Mouse (Mus musculus): ENCODE results near the gene Hebp2. TPM values are rescaled to one million over a fixed set of nuclear protein-coding genes. Genes with fewer than 3 reads are reported as not detected.
"Not testable (repeated sequence)": the region's sequence is repeated elsewhere in the genome, so short reads cannot be mapped to it uniquely, and the experiment has no call there.

The Hebp2 gene
- polyA plus RNA-seq (2015; fragmentation: Nextera tagmentation; extraction: Ambion mirVana) = 9.9 and 12.0 TPM in 2 replicates

GRCm38 (mm10) chr10:18545813-18546235 is at the start of gene Hebp2:
Gene Hebp2 (minus strand): TSS chr10:18546076.
- ATAC-seq (ENCODE audit: low read depth) = peak; percentile 89
- peak within 1 kb of the TSS; percentile 27; the same call in 1 of the 2 replicates for H3K27ac ChIP-seq (ENCODE audit: low read length)
- peak within 1 kb of the TSS; percentile 79 for H3K9ac ChIP-seq (ENCODE audit: low read length)
- peak within 1 kb of the TSS; percentile 76 for H3K4me3 ChIP-seq (ENCODE audit: low read length)
- WGBS = under 1% methylated on average over 22 of the region's 22 CpGs
- peak within 1 kb of the TSS; percentile 94 for H3K4me2 ChIP-seq (ENCODE audit: low read depth, low read length)
- no peaks in the 10 kb centered on the region for H3K9me3 ChIP-seq (ENCODE audit: control insufficient read depth, low read length)
- H3K4me1 ChIP-seq (replicated peaks; ENCODE audit: control insufficient read depth, insufficient read depth, low read length) = peaks cover 4% of the 10 kb centered on the region; the same call in 1 of the 2 replicates
- no peaks in the 10 kb centered on the region for H3K27me3 ChIP-seq (ENCODE audit: control insufficient read depth, insufficient read depth, low read depth, low read length)
- no peaks in the 10 kb centered on the region for H3K36me3 ChIP-seq (ENCODE audit: control insufficient read depth, insufficient read depth, low read length)

- ATAC-seq (ENCODE audit: low read depth) = no peak
- no peak overlapping the region for H3K9ac ChIP-seq (ENCODE audit: low read length)
- no peak overlapping the region for H3K4me2 ChIP-seq (ENCODE audit: low read depth, low read length)
- 86% methylated on average over 5 of the region's 5 CpGs for WGBS
- H3K36me3 ChIP-seq (ENCODE audit: control insufficient read depth, insufficient read depth, low read length) = no peaks in the 10 kb centered on the region
- H3K4me1 ChIP-seq (replicated peaks; ENCODE audit: control insufficient read depth, insufficient read depth, low read length) = no peaks in the 10 kb centered on the region
- H3K27ac ChIP-seq (ENCODE audit: low read length) = no peak overlapping the region
- H3K9me3 ChIP-seq (ENCODE audit: control insufficient read depth, low read length) = no peaks in the 10 kb centered on the region
- H3K4me3 ChIP-seq (ENCODE audit: low read length) = no peak overlapping the region
- H3K27me3 ChIP-seq (ENCODE audit: control insufficient read depth, insufficient read depth, low read depth, low read length) = no peaks in the 10 kb centered on the region
Observed at GRCm38 (mm10) chr10:18589455-18589854, 43.6 kb upstream of the Hebp2 start.

DNA sequence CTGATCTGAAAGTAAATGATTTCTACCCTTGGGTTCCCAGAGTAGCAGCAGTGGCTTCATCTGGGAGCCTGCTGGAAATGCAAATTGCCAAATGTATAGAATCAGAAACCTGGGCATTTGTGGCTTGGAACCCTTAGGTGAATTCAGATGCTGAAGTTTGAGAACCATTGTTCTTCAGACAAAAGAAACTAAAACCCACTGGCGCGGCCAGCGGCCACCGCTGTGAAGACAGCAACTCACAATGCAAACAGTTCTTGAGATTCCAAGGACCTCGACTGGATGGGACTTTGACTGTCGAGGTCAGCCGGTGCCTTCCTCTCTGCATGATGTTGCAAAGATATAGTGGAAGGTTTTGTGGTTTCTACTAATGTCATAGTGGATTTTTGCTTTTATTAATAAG is 38.3 kb upstream of the Hebp2 start:
- no peak for ATAC-seq (ENCODE audit: low read depth)
- Histone ChIP-seq H3K27me3 (ENCODE audit: control insufficient read depth, insufficient read depth, low read depth, low read length) (no peaks in the 10 kb centered on the region), H3K27ac (ENCODE audit: low read length) (no peak overlapping the region), H3K9me3 (ENCODE audit: control insufficient read depth, low read length) (no peaks in the 10 kb centered on the region), H3K9ac (ENCODE audit: low read length) (no peak overlapping the region), H3K4me3 (ENCODE audit: low read length) (no peak overlapping the region), H3K36me3 (ENCODE audit: control insufficient read depth, insufficient read depth, low read length) (no peaks in the 10 kb centered on the region), H3K4me2 (ENCODE audit: low read depth, low read length) (no peak overlapping the region), H3K4me1 (replicated peaks; ENCODE audit: control insufficient read depth, insufficient read depth, low read length) (no peaks in the 10 kb centered on the region)
- 31% methylated on average over 7 of the region's 7 CpGs for WGBS

DNA sequence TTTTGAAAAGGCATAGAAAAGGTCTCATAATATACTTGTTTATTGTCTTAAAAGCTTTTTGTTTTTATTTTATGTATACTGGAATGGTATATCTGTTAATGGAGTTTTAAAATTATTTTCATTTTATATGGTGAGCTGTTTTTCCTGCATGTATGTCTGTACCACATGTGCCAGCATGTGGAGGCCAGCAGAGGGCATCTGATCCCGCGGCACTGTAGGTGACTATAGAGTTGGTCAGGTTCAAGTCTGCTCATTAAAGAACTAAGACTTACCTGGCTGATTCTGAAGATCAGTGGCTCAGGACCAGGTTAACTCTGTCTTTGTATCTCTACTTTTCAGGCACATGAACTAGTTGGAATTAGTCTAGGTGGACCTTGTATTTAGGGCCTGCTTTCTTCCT is 26.7 kb upstream of the Hebp2 start:
- ATAC-seq (ENCODE audit: low read depth) = no peak
- no peak overlapping the region for H3K4me3 ChIP-seq (ENCODE audit: low read length)
- no peak overlapping the region for H3K27ac ChIP-seq (ENCODE audit: low read length)
- no peaks in the 10 kb centered on the region for H3K9me3 ChIP-seq (ENCODE audit: control insufficient read depth, low read length)
- H3K4me1 ChIP-seq (replicated peaks; ENCODE audit: control insufficient read depth, insufficient read depth, low read length) = no peaks in the 10 kb centered on the region
- H3K36me3 ChIP-seq (ENCODE audit: control insufficient read depth, insufficient read depth, low read length) = no peaks in the 10 kb centered on the region
- WGBS = 42% methylated on average over 2 of the region's 2 CpGs
- no peak overlapping the region for H3K9ac ChIP-seq (ENCODE audit: low read length)
- no peak overlapping the region for H3K4me2 ChIP-seq (ENCODE audit: low read depth, low read length)
- H3K27me3 ChIP-seq (ENCODE audit: control insufficient read depth, insufficient read depth, low read depth, low read length) = no peaks in the 10 kb centered on the region

GRCm38 (mm10) chr10:18562940-18563339 is 17.1 kb upstream of the Hebp2 start:
- H3K36me3 ChIP-seq (ENCODE audit: control insufficient read depth, insufficient read depth, low read length) = no peaks in the 10 kb centered on the region
- no peak for ATAC-seq (ENCODE audit: low read depth)
- H3K27me3 ChIP-seq (ENCODE audit: control insufficient read depth, insufficient read depth, low read depth, low read length) = no peaks in the 10 kb centered on the region
- 2% methylated on average over 4 of the region's 4 CpGs for WGBS
- no peak overlapping the region for H3K27ac ChIP-seq (ENCODE audit: low read length)
- H3K9me3 ChIP-seq (ENCODE audit: control insufficient read depth, low read length) = no peaks in the 10 kb centered on the region
- H3K4me2 ChIP-seq (ENCODE audit: low read depth, low read length) = no peak overlapping the region
- H3K4me1 ChIP-seq (replicated peaks; ENCODE audit: control insufficient read depth, insufficient read depth, low read length) = no peaks in the 10 kb centered on the region
- no peak overlapping the region for H3K4me3 ChIP-seq (ENCODE audit: low read length)
- H3K9ac ChIP-seq (ENCODE audit: low read length) = no peak overlapping the region

DNA sequence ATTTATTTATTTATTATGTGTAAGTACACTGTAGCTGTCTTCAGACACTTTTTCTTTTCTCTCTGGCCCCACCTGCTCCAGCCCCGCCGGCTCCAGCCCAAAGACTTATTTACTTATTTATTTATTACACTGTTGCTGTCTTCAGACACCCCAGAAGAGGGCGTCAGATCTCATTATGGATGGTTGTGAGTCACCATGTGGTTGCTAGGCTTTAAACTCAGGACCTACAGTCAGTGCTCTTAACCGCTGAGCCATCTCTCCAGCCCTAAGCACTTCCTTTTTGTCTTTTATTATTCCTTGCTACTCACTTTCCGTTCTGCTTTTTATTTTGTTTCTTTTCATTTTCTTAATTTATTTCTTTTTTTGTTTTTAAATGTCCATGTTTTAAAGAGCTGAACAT is 15.6 kb upstream of the Hebp2 start:
- 43% methylated on average over 5 of the region's 5 CpGs for WGBS
- Histone ChIP-seq H3K4me3 (ENCODE audit: low read length) (no peak overlapping the region), H3K27me3 (ENCODE audit: control insufficient read depth, insufficient read depth, low read depth, low read length) (no peaks in the 10 kb centered on the region), H3K4me2 (ENCODE audit: low read depth, low read length) (no peak overlapping the region), H3K4me1 (replicated peaks; ENCODE audit: control insufficient read depth, insufficient read depth, low read length) (no peaks in the 10 kb centered on the region), H3K27ac (ENCODE audit: low read length) (no peak overlapping the region), H3K36me3 (ENCODE audit: control insufficient read depth, insufficient read depth, low read length) (no peaks in the 10 kb centered on the region), H3K9me3 (ENCODE audit: control insufficient read depth, low read length) (no peaks in the 10 kb centered on the region), H3K9ac (ENCODE audit: low read length) (no peak overlapping the region)
- ATAC-seq (ENCODE audit: low read depth) = no peak

DNA sequence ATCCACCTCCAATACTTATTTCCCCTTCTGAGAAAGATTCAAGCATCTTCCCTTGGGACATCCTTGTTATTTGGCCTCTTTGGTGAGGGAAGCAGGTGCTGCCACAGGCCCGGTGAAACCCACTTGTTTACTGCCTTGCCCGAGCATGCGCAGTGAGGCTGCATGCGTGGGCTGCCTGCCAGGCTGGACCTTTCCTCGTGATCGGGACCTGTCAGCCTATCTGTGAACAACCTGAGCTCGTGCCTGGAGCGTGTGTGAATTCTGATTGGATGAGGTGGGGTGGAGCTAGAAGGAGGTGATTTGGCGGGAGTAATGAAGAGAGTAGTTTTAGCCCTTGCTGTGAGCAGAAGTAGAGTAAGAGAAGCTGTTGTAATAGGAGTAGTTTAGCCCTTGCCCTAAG is 13.2 kb upstream of the Hebp2 start:
- H3K36me3 ChIP-seq (ENCODE audit: control insufficient read depth, insufficient read depth, low read length); H3K4me2 ChIP-seq (ENCODE audit: low read depth, low read length); H3K4me3 ChIP-seq (ENCODE audit: low read length); H3K4me1 ChIP-seq (replicated peaks; ENCODE audit: control insufficient read depth, insufficient read depth, low read length); ATAC-seq (ENCODE audit: low read depth); H3K9me3 ChIP-seq (ENCODE audit: control insufficient read depth, low read length); H3K27me3 ChIP-seq (ENCODE audit: control insufficient read depth, insufficient read depth, low read depth, low read length); H3K27ac ChIP-seq (ENCODE audit: low read length); H3K9ac ChIP-seq (ENCODE audit: low read length): not testable (repeated sequence)
- 82% methylated on average over 9 of the region's 9 CpGs for WGBS

GRCm38 (mm10) chr10:18549321-18550216 is 3.7 kb upstream of the Hebp2 start:
- Histone ChIP-seq H3K27ac (ENCODE audit: low read length) (no peak overlapping the region; the same call in 1 of the 2 replicates), H3K27me3 (ENCODE audit: control insufficient read depth, insufficient read depth, low read depth, low read length) (no peaks in the 10 kb centered on the region), H3K9me3 (ENCODE audit: control insufficient read depth, low read length) (no peaks in the 10 kb centered on the region), H3K4me2 (ENCODE audit: low read depth, low read length) (peak overlapping the region; percentile 86), H3K36me3 (ENCODE audit: control insufficient read depth, insufficient read depth, low read length) (no peaks in the 10 kb centered on the region), H3K9ac (ENCODE audit: low read length) (peak overlapping the region; percentile 57), H3K4me3 (ENCODE audit: low read length) (peak overlapping the region; percentile 52), H3K4me1 (replicated peaks; ENCODE audit: control insufficient read depth, insufficient read depth, low read length) (peaks cover 4% of the 10 kb centered on the region; the same call in 1 of the 2 replicates)
- peak; percentile 19; the same call in 1 of the 2 replicates for ATAC-seq (ENCODE audit: low read depth)
- 7% methylated on average over 35 of the region's 35 CpGs for WGBS

DNA sequence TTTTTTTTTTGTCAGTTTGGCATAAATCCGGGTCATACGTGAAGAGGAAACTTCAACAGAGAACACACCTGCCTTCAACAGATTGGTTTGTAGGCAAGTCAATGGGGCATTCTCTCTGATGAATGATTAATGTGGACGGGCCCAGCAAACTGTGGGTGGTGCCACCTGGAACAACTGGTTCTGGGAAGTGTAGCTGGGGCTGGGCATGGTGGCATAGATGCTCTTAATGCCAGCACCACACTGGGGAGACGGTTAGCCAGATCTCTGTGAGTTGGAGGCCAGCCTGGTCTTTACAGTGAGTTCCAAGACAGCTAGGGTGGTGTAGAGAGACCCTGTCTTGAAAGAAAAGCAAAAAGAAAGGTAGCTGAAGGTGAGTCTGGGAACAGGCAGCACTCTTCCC is 1.5 kb upstream of the Hebp2 start:
- H3K9ac ChIP-seq (ENCODE audit: low read length) = no peak overlapping the region
- no peaks in the 10 kb centered on the region for H3K9me3 ChIP-seq (ENCODE audit: control insufficient read depth, low read length)
- no peaks in the 10 kb centered on the region for H3K27me3 ChIP-seq (ENCODE audit: control insufficient read depth, insufficient read depth, low read depth, low read length)
- H3K36me3 ChIP-seq (ENCODE audit: control insufficient read depth, insufficient read depth, low read length) = no peaks in the 10 kb centered on the region
- no peak for ATAC-seq (ENCODE audit: low read depth)
- no peak overlapping the region for H3K4me3 ChIP-seq (ENCODE audit: low read length)
- H3K27ac ChIP-seq (ENCODE audit: low read length) = no peak overlapping the region
- peaks cover 4% of the 10 kb centered on the region; the same call in 1 of the 2 replicates for H3K4me1 ChIP-seq (replicated peaks; ENCODE audit: control insufficient read depth, insufficient read depth, low read length)
- 69% methylated on average over 4 of the region's 4 CpGs for WGBS
- H3K4me2 ChIP-seq (ENCODE audit: low read depth, low read length) = no peak overlapping the region
